Mouse (Mus musculus): ENCODE data around the gene Tcte2. TPM values are rescaled to one million over a fixed set of nuclear protein-coding genes. Genes with fewer than 3 reads are reported as not detected.
"Not testable (repeated sequence)": the region's sequence is repeated elsewhere in the genome, so short reads cannot be mapped to it uniquely, and the experiment has no call there.

Tcte2 gene
- total RNA-seq (2021), result 1 to 10 TPM; 4.0 to 4.2 TPM

DNA sequence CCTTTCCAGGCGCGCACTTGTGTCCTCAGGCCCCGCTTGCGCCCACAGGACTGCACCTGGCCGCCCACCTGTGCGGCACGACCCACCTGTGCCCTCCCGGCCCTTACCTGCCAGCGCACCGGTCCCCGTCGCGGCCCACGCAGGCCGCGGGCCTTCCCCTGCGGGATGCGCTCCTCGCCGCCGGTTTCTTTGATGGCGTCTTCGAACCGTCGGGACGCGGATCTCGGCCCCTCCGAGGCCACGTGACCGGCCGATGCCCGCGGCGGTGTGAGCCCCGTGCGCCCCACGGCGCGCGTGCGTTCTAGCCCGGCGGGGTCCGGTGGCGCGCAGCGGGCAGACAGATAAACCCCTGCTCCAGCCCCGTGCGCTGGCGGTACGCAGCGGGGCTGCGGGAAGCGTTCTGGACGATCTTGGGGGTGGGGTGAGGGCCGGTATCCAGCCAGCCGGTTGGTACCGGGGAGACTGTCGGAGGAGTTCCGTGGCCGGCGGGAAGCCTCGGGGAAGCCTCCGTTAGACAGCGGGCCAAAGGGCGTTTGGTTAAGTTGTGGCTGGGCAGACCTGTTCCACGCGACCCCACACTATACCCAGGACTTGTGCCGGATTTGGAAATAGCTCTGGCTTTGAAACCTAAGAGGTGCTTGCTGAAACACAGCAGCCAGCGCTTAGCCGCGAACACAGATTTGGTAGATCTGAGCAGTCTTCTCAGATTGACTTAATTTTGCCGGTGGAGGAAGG lies at the start of gene Tcte2:
TSS of gene Tcte2 (minus strand) at position 647 of the 735 bp plus-strand sequence.
- intact Hi-C loops (cut with DNase I), result no loop called here
- DNase-seq, result peak; percentile 47 to 60

- no peak for DNase-seq
- intact Hi-C loops (cut with DNase I), result no loop called here
Measured at GRCm38 (mm10) chr17:13806016-13806415, 44.4 kb upstream of the Tcte2 start.

DNA sequence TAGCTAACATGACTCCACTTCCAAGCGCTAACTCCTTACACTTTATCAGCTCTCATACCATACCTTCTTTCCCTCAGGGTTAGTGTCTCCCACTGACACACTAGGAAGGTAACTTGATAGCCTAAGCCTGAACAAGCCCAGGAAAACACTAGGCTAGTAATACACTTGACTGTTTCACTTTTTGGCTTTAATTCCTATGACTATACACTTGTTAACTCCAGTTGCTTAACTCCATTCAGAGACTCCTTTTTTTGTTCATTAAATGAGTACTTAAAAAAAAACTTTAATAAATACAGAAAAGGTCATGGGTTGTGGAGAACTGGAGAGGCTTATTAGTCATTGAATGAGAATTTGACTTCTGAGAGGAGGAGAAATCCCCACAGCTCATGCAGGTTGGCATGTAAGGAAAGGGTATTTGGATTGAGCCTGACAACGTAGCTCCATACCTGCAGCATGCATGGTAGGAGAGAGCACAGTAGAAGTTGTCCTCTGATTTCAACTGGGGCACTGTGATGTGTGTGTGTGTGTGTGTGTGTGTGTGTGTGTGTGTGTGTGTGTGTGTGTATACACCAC lies 41.3 kb upstream of the Tcte2 start:
- intact Hi-C loops (cut with DNase I), result no loop called here
- no peak for DNase-seq

GRCm38 (mm10) chr17:13797691-13798090 lies 36.1 kb upstream of the Tcte2 start:
- intact Hi-C loops (cut with DNase I), result no loop called here
- no peak for DNase-seq

DNA sequence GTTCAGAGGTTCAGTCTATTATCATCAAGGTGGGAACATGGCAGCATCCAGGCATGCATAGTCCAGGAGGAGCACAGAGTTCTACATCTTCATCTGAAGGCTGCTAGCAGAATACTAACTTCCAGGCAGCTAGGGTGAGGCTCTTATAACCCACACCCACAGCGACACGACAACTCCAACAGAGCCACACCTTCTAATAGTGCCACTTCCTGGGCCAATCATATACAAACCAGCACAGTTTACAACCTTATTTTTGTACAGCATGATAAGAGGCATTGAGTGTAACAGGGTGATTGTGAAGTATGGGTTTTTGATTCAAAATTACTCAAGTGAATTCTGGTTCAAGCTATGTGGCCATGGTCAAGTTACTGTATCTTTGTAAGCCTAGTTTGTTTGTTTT lies 28.4 kb upstream of the Tcte2 start:
- DNase-seq; intact Hi-C loops (cut with DNase I): not testable (repeated sequence)

GRCm38 (mm10) chr17:13783469-13783868 lies 21.8 kb upstream of the Tcte2 start:
- DNase-seq, result no peak
- intact Hi-C loops (cut with DNase I), result no loop called here

- intact Hi-C loops (cut with DNase I), result no loop called here
- DNase-seq, result no peak
Measured at GRCm38 (mm10) chr17:13781948-13782347, 20.3 kb upstream of the Tcte2 start.

- no peak for DNase-seq
- intact Hi-C loops (cut with DNase I), result no loop called here
Measured at GRCm38 (mm10) chr17:13778865-13779264, 17.2 kb upstream of the Tcte2 start.

DNA sequence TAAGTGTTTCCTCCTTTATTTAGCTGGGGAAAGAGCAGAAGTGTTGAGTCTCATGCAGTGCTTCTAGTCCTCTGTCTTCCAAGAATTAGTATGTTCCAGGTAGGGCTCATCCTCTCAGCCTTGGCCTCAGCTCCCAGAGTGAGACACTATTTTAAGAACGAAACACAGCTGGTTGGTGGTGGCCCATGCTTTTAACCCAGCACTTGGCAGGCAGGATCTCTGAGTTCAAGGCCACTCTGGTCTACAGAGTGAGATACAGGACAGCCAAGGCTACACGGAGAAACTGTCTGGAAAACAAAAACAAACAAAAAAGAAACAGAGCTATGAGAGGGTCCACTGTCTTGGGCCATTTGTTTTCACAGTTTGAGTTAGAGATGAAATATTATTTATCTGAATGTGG lies 16.1 kb upstream of the Tcte2 start:
- intact Hi-C loops (cut with DNase I), result no loop called here
- DNase-seq, result no peak

- intact Hi-C loops (cut with DNase I), result loop anchor here (5.0 kb wide), 2 partner anchors 48 to 297 kb away; no protein-coding TSS in a partner anchor
- no peak for DNase-seq
Measured at GRCm38 (mm10) chr17:13769256-13769655, 7.6 kb upstream of the Tcte2 start.

DNA sequence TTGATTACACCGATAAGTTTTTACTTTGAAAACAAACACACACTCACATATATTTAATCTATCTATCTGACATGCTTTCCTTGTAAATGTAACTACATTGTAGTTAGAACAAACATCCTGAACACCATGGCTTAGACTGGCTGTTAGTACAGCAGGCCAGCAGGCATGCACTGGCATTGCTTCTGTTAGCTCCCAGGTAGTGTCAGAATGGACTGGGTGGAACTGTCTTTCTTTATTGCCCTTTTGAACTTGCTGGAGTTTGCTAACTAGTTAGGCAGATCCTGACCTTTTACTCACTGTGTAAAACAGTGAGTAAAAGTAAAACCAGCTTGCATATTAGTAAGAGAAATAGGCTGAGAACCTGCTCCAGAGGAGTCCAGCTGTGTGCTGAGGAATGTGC lies 6.9 kb upstream of the Tcte2 start:
- no peak for DNase-seq
- intact Hi-C loops (cut with DNase I), result loop anchor here (5.0 kb wide), 2 partner anchors 49 to 296 kb away; no protein-coding TSS in a partner anchor

DNA sequence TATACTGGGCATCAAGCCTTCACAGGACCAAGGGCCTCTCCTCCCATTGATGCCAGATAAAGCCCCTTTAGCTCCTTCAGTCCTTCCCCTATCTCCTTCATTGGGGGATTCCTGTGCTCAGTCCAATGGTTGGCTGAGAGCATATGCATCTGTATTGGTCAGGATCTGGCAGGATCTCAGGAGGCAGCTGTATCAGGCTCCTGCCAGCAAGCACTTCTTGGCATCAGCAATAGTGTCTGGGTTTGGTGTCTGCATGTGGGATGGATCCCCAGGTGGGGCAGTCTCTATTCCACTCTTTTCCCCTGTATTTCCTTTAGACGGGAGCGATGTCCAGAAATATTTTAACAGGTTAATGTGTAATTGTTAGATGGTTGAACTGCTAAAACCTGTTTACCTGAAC lies 3.3 kb upstream of the Tcte2 start:
- DNase-seq, result peak in 1 of 2 experiments; percentile 35

DNA sequence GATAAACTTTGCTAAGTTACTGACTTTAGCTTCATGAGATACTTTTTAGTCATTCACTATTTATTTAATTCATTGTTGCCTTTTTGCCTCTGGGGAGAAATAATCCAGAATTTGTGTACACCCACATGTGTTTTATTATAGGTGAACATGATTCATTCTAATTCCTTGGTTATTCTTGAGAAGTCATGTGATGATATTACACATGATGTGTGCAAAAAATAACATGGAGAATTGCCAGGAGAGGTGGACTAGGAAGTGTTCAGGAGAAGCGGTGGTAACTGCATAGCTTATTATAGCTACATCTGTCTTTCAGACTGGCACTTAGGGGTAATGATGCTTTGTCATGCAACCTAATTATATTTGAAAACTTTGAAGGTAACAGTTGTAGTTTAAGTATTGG lies 2.2 kb upstream of the Tcte2 start:
- intact Hi-C loops (cut with DNase I), result no loop called here

More for the DNA sequence above, 3.3 kb upstream of the Tcte2 start:
- intact Hi-C loops (cut with DNase I), result loop anchor here (5.0 kb wide), 2 partner anchors 52 to 293 kb away; no protein-coding TSS in a partner anchor

GRCm38 (mm10) chr17:13760675-13761178 lies 898 bp downstream of the Tcte2 start:
- intact Hi-C loops (cut with DNase I), result no loop called here
- DNase-seq, result peak; percentile 37 to 43

More for the DNA sequence above, 2.2 kb upstream of the Tcte2 start:
- DNase-seq, result no peak

DNA sequence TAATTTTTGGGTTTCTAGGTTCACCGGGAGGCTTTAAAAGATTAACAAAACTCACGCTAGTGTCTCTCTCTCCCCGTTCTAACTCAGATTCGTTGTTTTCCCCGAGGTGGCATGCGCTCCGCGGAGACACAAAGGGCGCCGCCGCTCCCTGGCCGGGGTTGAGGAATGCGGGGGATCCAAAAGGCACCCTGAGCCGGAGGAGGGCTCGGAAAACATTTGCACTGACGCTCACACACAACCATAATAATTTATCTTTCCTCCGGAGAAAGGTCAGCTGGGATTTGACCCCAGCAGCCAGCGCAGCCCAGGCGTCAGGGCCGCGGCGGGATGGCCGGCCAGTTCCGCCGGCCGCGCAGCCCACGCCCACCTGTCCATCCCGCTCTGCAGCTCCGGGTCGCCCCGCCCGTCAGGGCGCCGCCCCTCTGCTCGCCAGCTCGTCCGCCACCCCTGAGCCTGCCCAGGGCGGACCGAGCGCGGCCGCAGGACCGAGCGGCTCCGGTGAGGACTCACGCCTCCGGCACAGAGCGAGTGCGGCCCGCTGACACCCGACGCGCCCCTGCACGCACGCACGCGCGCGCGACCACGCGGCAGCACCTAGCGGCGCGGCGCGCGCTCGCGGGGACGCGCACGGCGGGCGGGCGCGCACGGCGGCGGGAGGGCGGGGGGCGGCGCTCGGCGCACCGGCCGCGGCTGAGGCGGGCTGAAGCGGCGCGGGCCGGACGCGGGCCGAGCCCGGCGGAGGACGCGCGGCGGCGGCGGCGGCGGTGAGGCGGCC lies 1.6 kb downstream of the Tcte2 start, which contains the start of gene Afdn:
TSS of gene Afdn (plus strand) at position 687 of the 775 bp plus-strand sequence.
- intact Hi-C loops (cut with DNase I), result loop anchor here (2.0 to 5.0 kb wide), 2 partner anchors 58 to 77 kb away; no protein-coding TSS in a partner anchor
- peak; percentile 85 to 88 for DNase-seq

- intact Hi-C loops (cut with DNase I), result loop anchor here (2.0 to 5.0 kb wide), 2 partner anchors 57 to 77 kb away; no protein-coding TSS in a partner anchor
- peak; percentile 31 to 50 for DNase-seq
Measured at GRCm38 (mm10) chr17:13759156-13759852, 2.3 kb downstream of the Tcte2 start.

DNA sequence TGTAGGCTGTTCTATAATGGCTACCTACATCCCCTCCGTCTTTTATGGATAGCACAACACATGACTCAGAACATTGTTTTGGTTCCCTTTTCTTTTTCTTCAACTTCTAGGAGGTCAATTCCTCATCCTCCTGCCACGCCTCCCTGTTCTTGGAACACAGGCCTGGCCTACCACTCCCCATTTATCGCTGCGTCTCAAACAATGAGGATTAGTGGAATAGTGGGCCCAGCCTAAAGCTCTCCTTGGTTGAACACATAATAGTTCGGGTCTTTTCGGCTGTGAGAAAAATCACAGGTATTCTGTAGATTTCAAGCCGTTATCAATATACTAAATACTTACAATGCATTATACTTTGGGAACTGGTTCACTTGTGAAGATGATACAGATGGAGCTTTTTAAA lies 3.0 kb downstream of the Tcte2 start:
- intact Hi-C loops (cut with DNase I), result loop anchor here (2.0 to 5.0 kb wide), 2 partner anchors 56 to 76 kb away; no protein-coding TSS in a partner anchor

GRCm38 (mm10) chr17:13754940-13755339 lies 6.7 kb downstream of the Tcte2 start:
- intact Hi-C loops (cut with DNase I), result loop anchor here (5.0 kb wide), 1 partner anchor 53 kb away; no protein-coding TSS in a partner anchor
- no peak for DNase-seq

More for the DNA sequence above, 3.0 kb downstream of the Tcte2 start:
- DNase-seq, result no peak

DNA sequence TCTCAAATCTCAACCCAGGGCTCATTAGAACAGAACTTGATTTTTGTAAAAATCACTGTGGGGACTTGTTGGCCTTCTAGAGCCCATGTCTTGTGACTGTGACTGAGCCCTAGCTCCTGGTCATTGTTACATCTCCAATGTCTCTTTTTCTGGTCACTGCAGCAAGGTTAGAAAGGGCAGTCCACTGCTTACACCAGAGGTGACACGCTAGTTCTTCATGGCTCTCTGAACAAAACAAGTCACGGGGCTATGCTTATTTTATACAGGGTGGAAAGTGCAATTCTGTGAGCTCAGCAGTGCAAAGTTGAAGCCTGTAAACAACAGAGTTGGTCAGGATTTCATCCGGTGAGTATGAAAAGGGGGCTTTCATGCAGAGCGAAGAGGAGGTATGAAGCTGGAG lies 7.7 kb downstream of the Tcte2 start:
- intact Hi-C loops (cut with DNase I), result no loop called here
- no peak for DNase-seq

DNA sequence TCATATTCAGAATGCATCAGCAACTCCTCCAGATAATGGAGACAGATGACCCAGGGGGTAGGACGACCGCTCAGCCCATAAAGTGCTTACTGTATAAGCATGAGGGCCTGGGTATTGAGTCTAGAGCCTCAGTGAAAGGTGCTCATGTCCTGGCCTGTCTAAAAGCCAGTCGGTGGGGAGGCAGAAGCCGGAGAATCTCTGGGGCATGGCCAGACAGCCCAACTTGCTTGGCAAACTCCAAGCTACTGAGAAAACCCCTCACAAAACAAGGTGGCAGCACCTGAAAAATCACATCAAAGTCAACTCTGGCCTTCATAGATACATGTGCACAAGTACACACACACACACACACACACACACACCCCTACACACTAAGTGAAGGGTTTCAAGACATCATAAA lies 12.6 kb downstream of the Tcte2 start:
- intact Hi-C loops (cut with DNase I), result no loop called here
- no peak for DNase-seq
